ENCODE assay signal across 9 mouse cellular contexts in genomic region chr6:140570152-140570551, GRCm38 (mm10). TPM values are rescaled to one million over a fixed set of nuclear protein-coding genes. Genes with fewer than 3 reads are reported as not detected.
DNase-seq lines count a peak whose midpoint lies in the region; ATAC-seq and TF ChIP-seq lines count a peak whose summit lies in the region.
"Had no signal": no experiment of that assay in that cellular context is flagged by ENCODE, and none has a peak within 500 bp of the region (broad histone marks: within the 10 kb centered on the region; RNA-seq: fewer than 3 reads in every experiment).

No protein-coding gene starts in this region.

- H3K27ac ChIP-seq in forebrain, postnatal 0 days (ENCODE audit: low read depth, low read length) = no peak overlapping the region
- H3K27ac ChIP-seq in forebrain, embryonic 11.5 days (ENCODE audit: low read depth, low read length) = no peak overlapping the region
- H3K27ac ChIP-seq in hindbrain, embryonic 13.5 days = no peak overlapping the region
- H3K27ac ChIP-seq: limb, embryonic 12.5 days had no signal

- no peaks in the 10 kb centered on the region for H3K4me1 ChIP-seq in forebrain, postnatal 0 days (ENCODE audit: insufficient read depth)
- no peaks in the 10 kb centered on the region for H3K4me1 ChIP-seq in forebrain, embryonic 11.5 days (replicated peaks; ENCODE audit: control insufficient read depth, insufficient read depth, low read length)
- H3K4me1 ChIP-seq in hindbrain, embryonic 13.5 days (replicated peaks) = peaks cover 6% of the 10 kb centered on the region; the same call in 1 of the 2 replicates
- H3K4me1 ChIP-seq in lung, adult 2 months (ENCODE audit: control insufficient read depth, insufficient read depth, low read length) = no peaks in the 10 kb centered on the region

- H3K4me2 ChIP-seq in forebrain, postnatal 0 days (ENCODE audit: low read depth) = no peak overlapping the region
- H3K4me2 ChIP-seq in forebrain, embryonic 11.5 days (ENCODE audit: low read depth, low read length, severe bottlenecking) = no peak overlapping the region
- H3K4me2 ChIP-seq in hindbrain, embryonic 13.5 days = no peak overlapping the region
- H3K4me2 ChIP-seq: limb, embryonic 12.5 days had no signal

- 0 out of 2 replicates have a peak, but pooled peaks have one; percentile 29 for ATAC-seq in forebrain, postnatal 0 days
- ATAC-seq in forebrain, embryonic 11.5 days (replicated peaks; ENCODE audit: low FRiP score) = no peak
- peak; percentile 49 for ATAC-seq in hindbrain, embryonic 13.5 days (ENCODE audit: low FRiP score)
- no peak for ATAC-seq in erythroblast, adult 5-6 weeks (replicated peaks; ENCODE audit: low FRiP score, poor library complexity, severe bottlenecking)

- DNase-seq in forebrain, postnatal 0 days = no peak
- DNase-seq in forebrain, embryonic 11.5 days (ENCODE audit: low spot score) = no peak
- peak; percentile 56 for DNase-seq in adrenal gland, adult 2 months
- peak; percentile 31 for DNase-seq in lung, adult 2 months
- no peak for DNase-seq in frontal cortex, postnatal 10 days (ENCODE audit: low spot score in 2 of 2)
- no peak for DNase-seq in right cerebral cortex, adult 18-20 months

- H3K27me3 ChIP-seq in forebrain, postnatal 0 days (ENCODE audit: insufficient read depth, low read length) = no peaks in the 10 kb centered on the region
- no peaks in the 10 kb centered on the region for H3K27me3 ChIP-seq in forebrain, embryonic 11.5 days (ENCODE audit: control insufficient read depth, insufficient read depth, low read length)
- H3K27me3 ChIP-seq in hindbrain, embryonic 13.5 days = no peaks in the 10 kb centered on the region
- H3K27me3 ChIP-seq: limb, embryonic 12.5 days had no signal

- peaks cover 42% of the 10 kb centered on the region for H3K36me3 ChIP-seq in forebrain, postnatal 0 days (ENCODE audit: insufficient read depth)
- H3K36me3 ChIP-seq in forebrain, embryonic 11.5 days (ENCODE audit: control insufficient read depth, insufficient read depth, low read length) = peaks cover 3% of the 10 kb centered on the region
- peaks cover 56% of the 10 kb centered on the region for H3K36me3 ChIP-seq in hindbrain, embryonic 13.5 days

- H3K9ac ChIP-seq in forebrain, postnatal 0 days = no peak overlapping the region
- H3K9ac ChIP-seq in forebrain, embryonic 11.5 days (ENCODE audit: low read length) = no peak overlapping the region
- no peak overlapping the region for H3K9ac ChIP-seq in hindbrain, embryonic 13.5 days
- H3K9ac ChIP-seq: limb, embryonic 12.5 days had no signal

- no peak for TF ChIP-seq POLR2A in lung, adult 2 months (IDR thresholded peaks at IDR 0.05; ENCODE audit: borderline replicate concordance, extremely low read depth, low read depth, low read length)

- TF ChIP-seq CTCF in forebrain, postnatal 0 days (IDR thresholded peaks at IDR 0.05; ENCODE audit: low read depth) = no peak
- TF ChIP-seq CTCF in lung, adult 2 months (IDR thresholded peaks at IDR 0.05; ENCODE audit: insufficient read depth, low read length) = no peak

- no peak overlapping the region for H3K4me3 ChIP-seq in forebrain, postnatal 0 days (ENCODE audit: low read depth, low read length)
- H3K4me3 ChIP-seq in forebrain, embryonic 11.5 days (ENCODE audit: low read depth, low read length) = no peak overlapping the region
- H3K4me3 ChIP-seq in hindbrain, embryonic 13.5 days = no peak overlapping the region
- no peak overlapping the region for H3K4me3 ChIP-seq in lung, adult 2 months (replicated peaks; ENCODE audit: extremely low read depth, low read depth, low read length)
- H3K4me3 ChIP-seq: limb, embryonic 12.5 days had no signal

- no peaks in the 10 kb centered on the region for H3K9me3 ChIP-seq in forebrain, postnatal 0 days (ENCODE audit: low read length)
- H3K9me3 ChIP-seq in forebrain, embryonic 11.5 days (ENCODE audit: control insufficient read depth, low read length) = no peaks in the 10 kb centered on the region
- no peaks in the 10 kb centered on the region for H3K9me3 ChIP-seq in hindbrain, embryonic 13.5 days
- H3K9me3 ChIP-seq: limb, embryonic 12.5 days had no signal

- WGBS in forebrain, postnatal 0 days = 68% methylated on average over 11 of the region's 11 CpGs
- WGBS in forebrain, embryonic 11.5 days = 88% methylated on average over 11 of the region's 11 CpGs
- 63% methylated on average over 11 of the region's 11 CpGs for WGBS in hindbrain, embryonic 13.5 days
- WGBS in lung, adult 2 months = 62% methylated on average over 11 of the region's 11 CpGs

RNA-seq across cellular contexts. Expression of gene Aebp2, which starts 52.3 kb away (rescaled TPM):
- total RNA-seq in forebrain, postnatal 0 days (2014; rRNA removed) = 19.5 and 34.6 TPM in 2 replicates
- polyA plus RNA-seq in forebrain, postnatal 0 days (2015; fragmentation: Nextera tagmentation; extraction: Ambion mirVana) = 2.8 and 4.0 TPM in 2 replicates
- polyA plus RNA-seq in forebrain, embryonic 11.5 days (2014; fragmentation: Nextera tagmentation; extraction: Ambion mirVana) = 15.1 and 15.2 TPM in 2 replicates
- 10 to 100 TPM; 40.5 to 45.9 TPM for total RNA-seq in adrenal gland, adult 2 months (2021)
- polyA plus RNA-seq in adrenal gland, adult 2 months (2012; rRNA removed) = 18.9 and 19.4 TPM in 2 replicates
- 8.9 and 9.3 TPM in 2 replicates for polyA plus RNA-seq in hindbrain, embryonic 13.5 days (2015; fragmentation: Nextera tagmentation; extraction: Ambion mirVana)
- 30.3 and 31.7 TPM in 2 replicates for polyA plus RNA-seq in lung, adult 2 months (2012; rRNA removed)
- 10.2 and 14.4 TPM in 2 replicates for total RNA-seq in erythroblast, adult 5-6 weeks (2015; ENCODE audit: low replicate concordance)
- total RNA-seq in erythroblast, adult 5-6 weeks (2017; ENCODE audit: low replicate concordance) = 10.0 and 16.9 TPM in 2 replicates

Comparison
In these comparisons a context has a peak if more than half of its experiments do, and no peak if none do; other contexts are left out.
1. ATAC-seq: peak in forebrain, postnatal 0 days (single experiment) and hindbrain, embryonic 13.5 days (single experiment); none in forebrain, embryonic 11.5 days (single experiment) and erythroblast, adult 5-6 weeks (single experiment).
2. DNase-seq: peak in adrenal gland, adult 2 months (single experiment) and lung, adult 2 months (single experiment); none in forebrain, postnatal 0 days (single experiment), forebrain, embryonic 11.5 days (single experiment), frontal cortex, postnatal 10 days (0 of 2) and right cerebral cortex, adult 18-20 months (single experiment).